In genomic region chr10:5453830-5454229, GRCm38 (mm10) we compare ENCODE assay signal across 25 mouse cellular contexts.
DNase-seq lines count a peak whose midpoint lies in the region; ATAC-seq lines count a peak whose summit lies in the region.
"Had no signal": no experiment of that assay in that cellular context is flagged by ENCODE, and none has a peak within 500 bp of the region (broad histone marks: within the 10 kb centered on the region; RNA-seq: fewer than 3 reads in every experiment).

No protein-coding gene starts in this region.

- H3K9ac ChIP-seq in forebrain, embryonic 15.5 days (replicated peaks) = no peak overlapping the region
- H3K9ac ChIP-seq in hindbrain, embryonic 14.5 days = no peak overlapping the region
- no peak overlapping the region for H3K9ac ChIP-seq in midbrain, embryonic 16.5 days (ENCODE audit: low read depth, low read length)
- H3K9ac ChIP-seq in midbrain, embryonic 14.5 days (replicated peaks; ENCODE audit: low read length) = no peak overlapping the region
- no peak overlapping the region for H3K9ac ChIP-seq in neural tube, embryonic 14.5 days (replicated peaks; ENCODE audit: low read depth, low read length)
- H3K9ac ChIP-seq: embryonic facial prominence, embryonic 13.5 days; forebrain, embryonic 13.5 days; intestine, embryonic 15.5 days had no signal

- H3K4me2 ChIP-seq in forebrain, embryonic 15.5 days (replicated peaks) = no peak overlapping the region
- no peak overlapping the region for H3K4me2 ChIP-seq in hindbrain, embryonic 14.5 days (replicated peaks)
- H3K4me2 ChIP-seq in midbrain, embryonic 16.5 days (ENCODE audit: low read length) = no peak overlapping the region
- no peak overlapping the region for H3K4me2 ChIP-seq in midbrain, embryonic 14.5 days (ENCODE audit: low read length)
- H3K4me2 ChIP-seq in neural tube, embryonic 14.5 days (ENCODE audit: low read depth, low read length) = no peak overlapping the region
- H3K4me2 ChIP-seq: embryonic facial prominence, embryonic 13.5 days; forebrain, embryonic 13.5 days; heart, embryonic 11.5 days; intestine, embryonic 15.5 days had no signal

- no peak overlapping the region for H3K4me3 ChIP-seq in forebrain, embryonic 15.5 days
- H3K4me3 ChIP-seq in forebrain, embryonic 10.5 days = no peak overlapping the region
- no peak overlapping the region for H3K4me3 ChIP-seq in hindbrain, embryonic 14.5 days (replicated peaks; ENCODE audit: low read length)
- no peak overlapping the region for H3K4me3 ChIP-seq in hindbrain, embryonic 10.5 days
- no peak overlapping the region for H3K4me3 ChIP-seq in midbrain, embryonic 16.5 days (ENCODE audit: low read depth, low read length)
- H3K4me3 ChIP-seq in midbrain, embryonic 14.5 days (replicated peaks; ENCODE audit: low read depth, low read length) = no peak overlapping the region
- no peak overlapping the region for H3K4me3 ChIP-seq in neural tube, embryonic 14.5 days (ENCODE audit: low read depth, low read length)
- H3K4me3 ChIP-seq: embryonic facial prominence, embryonic 10.5 days; embryonic facial prominence, embryonic 13.5 days; erythroblast, embryonic 14.5 days; forebrain, embryonic 13.5 days; heart, adult 2 months; intestine, embryonic 15.5 days had no signal

- no peaks in the 10 kb centered on the region for H3K9me3 ChIP-seq in forebrain, embryonic 15.5 days
- H3K9me3 ChIP-seq in forebrain, embryonic 10.5 days = no peaks in the 10 kb centered on the region
- H3K9me3 ChIP-seq in hindbrain, embryonic 14.5 days (ENCODE audit: control insufficient read depth, low read length) = no peaks in the 10 kb centered on the region
- no peaks in the 10 kb centered on the region for H3K9me3 ChIP-seq in hindbrain, embryonic 10.5 days
- H3K9me3 ChIP-seq in midbrain, embryonic 16.5 days (replicated peaks; ENCODE audit: control insufficient read depth, low read length, poor library complexity, severe bottlenecking) = no peaks in the 10 kb centered on the region
- no peaks in the 10 kb centered on the region for H3K9me3 ChIP-seq in midbrain, embryonic 14.5 days (ENCODE audit: control insufficient read depth, low read length)
- H3K9me3 ChIP-seq in neural tube, embryonic 14.5 days (ENCODE audit: control insufficient read depth, low read length) = no peaks in the 10 kb centered on the region
- H3K9me3 ChIP-seq: embryonic facial prominence, embryonic 10.5 days; embryonic facial prominence, embryonic 13.5 days; forebrain, embryonic 13.5 days; intestine, embryonic 15.5 days had no signal

- ATAC-seq in forebrain, embryonic 15.5 days (replicated peaks) = 0 out of 2 replicates have a peak, but pooled peaks have one; percentile 13
- 0 out of 2 replicates have a peak, but pooled peaks have one; percentile 36 for ATAC-seq in hindbrain, embryonic 14.5 days (ENCODE audit: low FRiP score)
- ATAC-seq in midbrain, embryonic 16.5 days = 0 out of 2 replicates have a peak, but pooled peaks have one; percentile 41
- no peak for ATAC-seq in midbrain, embryonic 14.5 days (ENCODE audit: low FRiP score, low TSS enrichment)
- peak; percentile 62; the same call in 1 of the 2 replicates for ATAC-seq in neural tube, embryonic 14.5 days (ENCODE audit: low read depth)
- ATAC-seq: forebrain, embryonic 13.5 days; intestine, embryonic 15.5 days; Patski had no signal

- H3K27ac ChIP-seq in forebrain, embryonic 15.5 days (replicated peaks) = no peak overlapping the region
- H3K27ac ChIP-seq in forebrain, embryonic 10.5 days = no peak overlapping the region
- no peak overlapping the region for H3K27ac ChIP-seq in hindbrain, embryonic 14.5 days
- H3K27ac ChIP-seq in hindbrain, embryonic 10.5 days = no peak overlapping the region
- H3K27ac ChIP-seq in midbrain, embryonic 16.5 days (ENCODE audit: low read length) = no peak overlapping the region
- H3K27ac ChIP-seq in midbrain, embryonic 14.5 days (replicated peaks; ENCODE audit: low read depth, low read length) = no peak overlapping the region
- H3K27ac ChIP-seq in neural tube, embryonic 14.5 days (ENCODE audit: low read depth, low read length) = no peak overlapping the region
- H3K27ac ChIP-seq: embryonic facial prominence, embryonic 10.5 days; embryonic facial prominence, embryonic 13.5 days; forebrain, embryonic 13.5 days; heart, adult 2 months; intestine, embryonic 15.5 days had no signal

- H3K4me1 ChIP-seq in forebrain, embryonic 15.5 days = no peaks in the 10 kb centered on the region
- no peaks in the 10 kb centered on the region for H3K4me1 ChIP-seq in forebrain, embryonic 10.5 days
- no peaks in the 10 kb centered on the region for H3K4me1 ChIP-seq in hindbrain, embryonic 14.5 days (replicated peaks; ENCODE audit: control insufficient read depth, insufficient read depth, low read length)
- H3K4me1 ChIP-seq in hindbrain, embryonic 10.5 days (replicated peaks) = no peaks in the 10 kb centered on the region
- no peaks in the 10 kb centered on the region for H3K4me1 ChIP-seq in midbrain, embryonic 16.5 days (ENCODE audit: control insufficient read depth, insufficient read depth, low read length)
- no peaks in the 10 kb centered on the region for H3K4me1 ChIP-seq in midbrain, embryonic 14.5 days (ENCODE audit: control insufficient read depth, insufficient read depth, low read length)
- H3K4me1 ChIP-seq in neural tube, embryonic 14.5 days (ENCODE audit: control insufficient read depth, insufficient read depth, low read length) = no peaks in the 10 kb centered on the region
- H3K4me1 ChIP-seq: embryonic facial prominence, embryonic 10.5 days; embryonic facial prominence, embryonic 13.5 days; forebrain, embryonic 13.5 days; intestine, embryonic 15.5 days had no signal

- H3K27me3 ChIP-seq in forebrain, embryonic 15.5 days = no peaks in the 10 kb centered on the region
- no peaks in the 10 kb centered on the region for H3K27me3 ChIP-seq in forebrain, embryonic 10.5 days (ENCODE audit: poor library complexity, severe bottlenecking)
- no peaks in the 10 kb centered on the region for H3K27me3 ChIP-seq in hindbrain, embryonic 14.5 days (ENCODE audit: control insufficient read depth, insufficient read depth, low read length)
- no peaks in the 10 kb centered on the region for H3K27me3 ChIP-seq in hindbrain, embryonic 10.5 days (ENCODE audit: insufficient read depth, poor library complexity, severe bottlenecking)
- H3K27me3 ChIP-seq in midbrain, embryonic 16.5 days (ENCODE audit: control insufficient read depth, insufficient read depth, low read depth, low read length) = no peaks in the 10 kb centered on the region
- H3K27me3 ChIP-seq in midbrain, embryonic 14.5 days (ENCODE audit: control insufficient read depth, insufficient read depth, low read length) = no peaks in the 10 kb centered on the region
- H3K27me3 ChIP-seq in neural tube, embryonic 14.5 days (ENCODE audit: control insufficient read depth, insufficient read depth, low read length) = no peaks in the 10 kb centered on the region
- H3K27me3 ChIP-seq: embryonic facial prominence, embryonic 13.5 days; forebrain, embryonic 13.5 days; intestine, embryonic 15.5 days had no signal

- no peaks in the 10 kb centered on the region for H3K36me3 ChIP-seq in forebrain, embryonic 15.5 days
- no peaks in the 10 kb centered on the region for H3K36me3 ChIP-seq in forebrain, embryonic 10.5 days (replicated peaks)
- H3K36me3 ChIP-seq in hindbrain, embryonic 14.5 days (replicated peaks; ENCODE audit: control insufficient read depth, insufficient read depth) = no peaks in the 10 kb centered on the region
- no peaks in the 10 kb centered on the region for H3K36me3 ChIP-seq in hindbrain, embryonic 10.5 days
- no peaks in the 10 kb centered on the region for H3K36me3 ChIP-seq in midbrain, embryonic 16.5 days (ENCODE audit: control insufficient read depth, insufficient read depth, low read length)
- H3K36me3 ChIP-seq in midbrain, embryonic 14.5 days (ENCODE audit: control insufficient read depth, insufficient read depth, low read length) = no peaks in the 10 kb centered on the region
- no peaks in the 10 kb centered on the region for H3K36me3 ChIP-seq in neural tube, embryonic 14.5 days (ENCODE audit: control insufficient read depth, insufficient read depth, low read length)
- H3K36me3 ChIP-seq: embryonic facial prominence, embryonic 10.5 days; embryonic facial prominence, embryonic 13.5 days; intestine, embryonic 15.5 days had no signal

- no peak for DNase-seq in forebrain, embryonic 10.5 days (ENCODE audit: extremely low spot score, low spot score)
- no peak for DNase-seq in hindbrain, embryonic 14.5 days (ENCODE audit: low spot score)
- DNase-seq in hindbrain, embryonic 10.5 days (ENCODE audit: low spot score) = no peak
- no peak for DNase-seq in midbrain, embryonic 14.5 days
- no peak for DNase-seq in MN1 (ENCODE audit: low spot score)
- DNase-seq: adrenal gland, postnatal 10 days; cerebellum, adult 11-12 months; cerebellum, adult 8-10 months; cerebellum, postnatal 10 days; cerebellum, postnatal 36 days; embryo, embryonic 11 days; gastrocnemius, postnatal 10 days; gastrocnemius, postnatal 36 days; heart, adult 2 months; kidney, adult 11 months had no signal
